Mouse (Mus musculus): ENCODE measurements around the gene Ptk7.

Gene Ptk7

GRCm38 (mm10) chr17:46628791-46629684 lies at the start of gene Ptk7:
Gene Ptk7, minus strand, starts transcription at chr17:46629504.
- DNase-seq (ENCODE audit: low read depth, low spot score) = no peak
- Histone ChIP-seq H3K27me3 (ENCODE audit: control insufficient read depth, insufficient read depth, low read length, poor library complexity, severe bottlenecking) (no peaks in the 10 kb centered on the region), H3K36me3 (ENCODE audit: control insufficient read depth, insufficient read depth, low read length, poor library complexity, severe bottlenecking) (no peaks in the 10 kb centered on the region)

GRCm38 (mm10) chr17:46678911-46679310 lies 49.6 kb upstream of the Ptk7 start:
- no peak for DNase-seq (ENCODE audit: low read depth, low spot score)
- Histone ChIP-seq H3K27me3 (ENCODE audit: control insufficient read depth, insufficient read depth, low read length, poor library complexity, severe bottlenecking) (no peaks in the 10 kb centered on the region), H3K36me3 (ENCODE audit: control insufficient read depth, insufficient read depth, low read length, poor library complexity, severe bottlenecking) (peaks cover 2% of the 10 kb centered on the region)

- peaks cover 2% of the 10 kb centered on the region for H3K36me3 ChIP-seq (ENCODE audit: control insufficient read depth, insufficient read depth, low read length, poor library complexity, severe bottlenecking)
- DNase-seq (ENCODE audit: low read depth, low spot score) = no peak
- no peaks in the 10 kb centered on the region for H3K27me3 ChIP-seq (ENCODE audit: control insufficient read depth, insufficient read depth, low read length, poor library complexity, severe bottlenecking)
Observed at GRCm38 (mm10) chr17:46678416-46678815, 49.1 kb upstream of the Ptk7 start, which contains the start of gene Mea1. Gene Mea1, plus strand, starts transcription at chr17:46678793.

- Histone ChIP-seq H3K27me3 (ENCODE audit: control insufficient read depth, insufficient read depth, low read length, poor library complexity, severe bottlenecking) (no peaks in the 10 kb centered on the region), H3K36me3 (ENCODE audit: control insufficient read depth, insufficient read depth, low read length, poor library complexity, severe bottlenecking) (peaks cover 7% of the 10 kb centered on the region)
- DNase-seq (ENCODE audit: low read depth, low spot score) = no peak
Observed at GRCm38 (mm10) chr17:46674530-46675283, 45.4 kb upstream of the Ptk7 start.

- peaks cover 10% of the 10 kb centered on the region for H3K36me3 ChIP-seq (ENCODE audit: control insufficient read depth, insufficient read depth, low read length, poor library complexity, severe bottlenecking)
- DNase-seq (ENCODE audit: low read depth, low spot score) = peak; percentile 92
- no peaks in the 10 kb centered on the region for H3K27me3 ChIP-seq (ENCODE audit: control insufficient read depth, insufficient read depth, low read length, poor library complexity, severe bottlenecking)
Observed at GRCm38 (mm10) chr17:46673850-46674529, 44.7 kb upstream of the Ptk7 start, which contains the start of gene Rrp36. Gene Rrp36, minus strand, starts transcription at chr17:46674352.

GRCm38 (mm10) chr17:46669911-46670310 lies 40.6 kb upstream of the Ptk7 start:
- no peak for DNase-seq (ENCODE audit: low read depth, low spot score)
- Histone ChIP-seq H3K36me3 (ENCODE audit: control insufficient read depth, insufficient read depth, low read length, poor library complexity, severe bottlenecking) (peaks cover 14% of the 10 kb centered on the region), H3K27me3 (ENCODE audit: control insufficient read depth, insufficient read depth, low read length, poor library complexity, severe bottlenecking) (no peaks in the 10 kb centered on the region)

GRCm38 (mm10) chr17:46667712-46668111 lies 38.4 kb upstream of the Ptk7 start:
- Histone ChIP-seq H3K27me3 (ENCODE audit: control insufficient read depth, insufficient read depth, low read length, poor library complexity, severe bottlenecking) (no peaks in the 10 kb centered on the region), H3K36me3 (ENCODE audit: control insufficient read depth, insufficient read depth, low read length, poor library complexity, severe bottlenecking) (peaks cover 14% of the 10 kb centered on the region)
- DNase-seq (ENCODE audit: low read depth, low spot score) = no peak

- no peak for DNase-seq (ENCODE audit: low read depth, low spot score)
- Histone ChIP-seq H3K36me3 (ENCODE audit: control insufficient read depth, insufficient read depth, low read length, poor library complexity, severe bottlenecking) (peaks cover 7% of the 10 kb centered on the region; the same call in 1 of the 2 replicates), H3K27me3 (ENCODE audit: control insufficient read depth, insufficient read depth, low read length, poor library complexity, severe bottlenecking) (no peaks in the 10 kb centered on the region)
Observed at GRCm38 (mm10) chr17:46662730-46663129, 33.4 kb upstream of the Ptk7 start.

- Histone ChIP-seq H3K27me3 (ENCODE audit: control insufficient read depth, insufficient read depth, low read length, poor library complexity, severe bottlenecking) (no peaks in the 10 kb centered on the region), H3K36me3 (ENCODE audit: control insufficient read depth, insufficient read depth, low read length, poor library complexity, severe bottlenecking) (peaks cover 5% of the 10 kb centered on the region; the same call in 1 of the 2 replicates)
- no peak for DNase-seq (ENCODE audit: low read depth, low spot score)
Observed at GRCm38 (mm10) chr17:46661981-46662380, 32.7 kb upstream of the Ptk7 start.

GRCm38 (mm10) chr17:46661351-46661750 lies 32.0 kb upstream of the Ptk7 start:
- Histone ChIP-seq H3K27me3 (ENCODE audit: control insufficient read depth, insufficient read depth, low read length, poor library complexity, severe bottlenecking) (no peaks in the 10 kb centered on the region), H3K36me3 (ENCODE audit: control insufficient read depth, insufficient read depth, low read length, poor library complexity, severe bottlenecking) (0 out of 2 replicates have a peak, but pooled peaks cover 1% of the 10 kb centered on the region)
- no peak for DNase-seq (ENCODE audit: low read depth, low spot score)

GRCm38 (mm10) chr17:46656054-46656453 lies 26.8 kb upstream of the Ptk7 start:
- no peaks in the 10 kb centered on the region for H3K36me3 ChIP-seq (ENCODE audit: control insufficient read depth, insufficient read depth, low read length, poor library complexity, severe bottlenecking)
- DNase-seq (ENCODE audit: low read depth, low spot score) = no peak
- H3K27me3 ChIP-seq (ENCODE audit: control insufficient read depth, insufficient read depth, low read length, poor library complexity, severe bottlenecking) = no peaks in the 10 kb centered on the region

- DNase-seq (ENCODE audit: low read depth, low spot score) = no peak
- H3K27me3 ChIP-seq (ENCODE audit: control insufficient read depth, insufficient read depth, low read length, poor library complexity, severe bottlenecking) = no peaks in the 10 kb centered on the region
- no peaks in the 10 kb centered on the region for H3K36me3 ChIP-seq (ENCODE audit: control insufficient read depth, insufficient read depth, low read length, poor library complexity, severe bottlenecking)
Observed at GRCm38 (mm10) chr17:46651755-46652547, 22.6 kb upstream of the Ptk7 start.

- DNase-seq (ENCODE audit: low read depth, low spot score) = no peak
- no peaks in the 10 kb centered on the region for H3K27me3 ChIP-seq (ENCODE audit: control insufficient read depth, insufficient read depth, low read length, poor library complexity, severe bottlenecking)
- no peaks in the 10 kb centered on the region for H3K36me3 ChIP-seq (ENCODE audit: control insufficient read depth, insufficient read depth, low read length, poor library complexity, severe bottlenecking)
Observed at GRCm38 (mm10) chr17:46651292-46651691, 22.0 kb upstream of the Ptk7 start.

All from splenic B cell, adult 2 months (primary cell).